Mouse (Mus musculus) mouse embryonic stem cell (cell line): Measurements from ENCODE around the gene Spock2.
"Not testable (repeated sequence)": the region's sequence is repeated elsewhere in the genome, so short reads cannot be mapped to it uniquely, and the experiment has no call there.

Experiments
- in situ Hi-C, 2 experiments: fragments of 300-500 bp; cut with MboI; formaldehyde crosslinking; loops; 1 replicate in 1 of 2; 3 replicates in 1 of 2; pipeline ENCODE4 v1.14.3; 2019 to 2020; ENCODE audit warnings: low sequenced_read_pairs in 2 of 2, low pct_unique_long_range_greater_than_20kb in 1 of 2, mixed read lengths in 1 of 2; ENCODE audit not compliant: unreplicated experiment in 1 of 2

Spock2 gene

GRCm38 (mm10) chr10:60134201-60134600, 28.2 kb downstream of the Spock2 start:
- in situ Hi-C loops: no loop called here

GRCm38 (mm10) chr10:60136010-60136409, 30.0 kb downstream of the Spock2 start:
- in situ Hi-C loops: not testable (repeated sequence)

GRCm38 (mm10) chr10:60136935-60137334, 30.9 kb downstream of the Spock2 start:
- in situ Hi-C loops: no loop called here

- in situ Hi-C loops: no loop called here
Observed at GRCm38 (mm10) chr10:60138680-60139079, 32.7 kb downstream of the Spock2 start.

GRCm38 (mm10) chr10:60140751-60141150, 34.7 kb downstream of the Spock2 start:
- in situ Hi-C loops: no loop called here

GRCm38 (mm10) chr10:60141656-60142160, 35.7 kb downstream of the Spock2 start:
- in situ Hi-C loops: no loop called here

GRCm38 (mm10) chr10:60147510-60148047, 41.6 kb downstream of the Spock2 start:
- in situ Hi-C loops: not testable (repeated sequence)

- in situ Hi-C loops: no loop called here
Observed at GRCm38 (mm10) chr10:60148087-60148486, 42.1 kb downstream of the Spock2 start.

GRCm38 (mm10) chr10:60151107-60151663, 45.2 kb downstream of the Spock2 start:
- in situ Hi-C loops: no loop called here

- in situ Hi-C loops: loop anchor here (5.0 kb wide), 2 partner anchors 36 to 76 kb away; no protein-coding TSS in a partner anchor
Observed at GRCm38 (mm10) chr10:60156016-60156415, 50.0 kb downstream of the Spock2 start.

- in situ Hi-C loops: loop anchor here (5.0 kb wide), 2 partner anchors 34 to 74 kb away; no protein-coding TSS in a partner anchor
Observed at GRCm38 (mm10) chr10:60158144-60158543, 52.1 kb downstream of the Spock2 start.

GRCm38 (mm10) chr10:60161397-60161796, 55.4 kb downstream of the Spock2 start:
- in situ Hi-C loops: not testable (repeated sequence)

GRCm38 (mm10) chr10:60162184-60162972, 56.4 kb downstream of the Spock2 start:
- in situ Hi-C loops: not testable (repeated sequence)

GRCm38 (mm10) chr10:60162973-60163255, 56.9 kb downstream of the Spock2 start:
- in situ Hi-C loops: no loop called here

- in situ Hi-C loops: no loop called here
Observed at GRCm38 (mm10) chr10:60164869-60165268, 58.9 kb downstream of the Spock2 start.

GRCm38 (mm10) chr10:60166068-60166467, 60.0 kb downstream of the Spock2 start:
- in situ Hi-C loops: no loop called here

GRCm38 (mm10) chr10:60168306-60168705, 62.3 kb downstream of the Spock2 start:
- in situ Hi-C loops: no loop called here

GRCm38 (mm10) chr10:60168960-60169359, 62.9 kb downstream of the Spock2 start:
- in situ Hi-C loops: no loop called here

GRCm38 (mm10) chr10:60170326-60171089, 64.5 kb downstream of the Spock2 start:
- in situ Hi-C loops: no loop called here
